In genomic region chr9:73067086-73067485, GRCm38 (mm10) we compare ENCODE assay signal across 10 mouse cellular contexts. TPM values are rescaled to one million over a fixed set of nuclear protein-coding genes. Genes with fewer than 3 reads are reported as not detected.
DNase-seq lines count a peak whose midpoint lies in the region; ATAC-seq and TF ChIP-seq lines count a peak whose summit lies in the region.
"Had no signal": no experiment of that assay in that cellular context is flagged by ENCODE, and none has a peak within 500 bp of the region (broad histone marks: within the 10 kb centered on the region; RNA-seq: fewer than 3 reads in every experiment).

No protein-coding gene starts in this region.

- no peaks in the 10 kb centered on the region for H3K36me3 ChIP-seq in kidney, adult 2 months (ENCODE audit: control insufficient read depth, insufficient read depth, low read length)
- no peaks in the 10 kb centered on the region for H3K36me3 ChIP-seq in embryonic facial prominence, embryonic 12.5 days
- no peaks in the 10 kb centered on the region for H3K36me3 ChIP-seq in limb, embryonic 11.5 days (ENCODE audit: control insufficient read depth, insufficient read depth, low read length)
- H3K36me3 ChIP-seq in neural tube, embryonic 11.5 days (ENCODE audit: control insufficient read depth, insufficient read depth, low read length): no peaks in the 10 kb centered on the region

- no peak overlapping the region for H3K9ac ChIP-seq in embryonic facial prominence, embryonic 12.5 days
- H3K9ac ChIP-seq in limb, embryonic 11.5 days (ENCODE audit: low read length): no peak overlapping the region
- no peak overlapping the region for H3K9ac ChIP-seq in neural tube, embryonic 11.5 days (ENCODE audit: low read length)

- H3K4me1 ChIP-seq in kidney, adult 2 months (ENCODE audit: control insufficient read depth, insufficient read depth, low read length): peaks cover 6% of the 10 kb centered on the region; the same call in 1 of the 2 replicates
- H3K4me1 ChIP-seq in embryonic facial prominence, embryonic 12.5 days: peaks cover 27% of the 10 kb centered on the region
- H3K4me1 ChIP-seq in limb, embryonic 11.5 days (ENCODE audit: control insufficient read depth, insufficient read depth, low read length): peaks cover 13% of the 10 kb centered on the region; the same call in 1 of the 2 replicates
- peaks cover 4% of the 10 kb centered on the region for H3K4me1 ChIP-seq in neural tube, embryonic 11.5 days (ENCODE audit: control insufficient read depth, insufficient read depth, low read length)

- DNase-seq in kidney, adult 2 months: peak; percentile 46
- no peak for DNase-seq in kidney, adult 18-20 months
- DNase-seq in limb, embryonic 11.5 days (ENCODE audit: low spot score): no peak
- peak; percentile 38 for DNase-seq in neural tube, embryonic 11.5 days (ENCODE audit: low spot score)
- no peak for DNase-seq in thymus, postnatal 0 days (ENCODE audit: low spot score)
- no peak for DNase-seq in cerebellum, adult 8-10 months
- no peak for DNase-seq in urinary bladder, postnatal 25 days (ENCODE audit: low spot score)

- H3K27ac ChIP-seq in kidney, adult 2 months (ENCODE audit: insufficient read depth, low read depth, low read length): no peak overlapping the region
- H3K27ac ChIP-seq in embryonic facial prominence, embryonic 12.5 days: peak overlapping the region; percentile 71; the same call in 1 of the 2 replicates
- H3K27ac ChIP-seq in limb, embryonic 11.5 days (replicated peaks; ENCODE audit: low read depth, low read length): 0 out of 2 replicates have a peak overlapping the region, but pooled peaks have one; percentile 47
- no peak overlapping the region for H3K27ac ChIP-seq in neural tube, embryonic 11.5 days (ENCODE audit: low read depth, low read length)

- WGBS in kidney, adult 2 months: 27% methylated on average over 10 of the region's 10 CpGs
- 20% methylated on average over 10 of the region's 10 CpGs for WGBS in embryonic facial prominence, embryonic 12.5 days
- 26% methylated on average over 10 of the region's 10 CpGs for WGBS in limb, embryonic 11.5 days
- WGBS in neural tube, embryonic 11.5 days: 25% methylated on average over 10 of the region's 10 CpGs

- peak; percentile 75; the same call in 1 of the 2 replicates for ATAC-seq in embryonic facial prominence, embryonic 12.5 days (ENCODE audit: insufficient number of reproducible peaks, insufficient read depth, low FRiP score, low TSS enrichment)
- peak; percentile 28; the same call in 1 of the 2 replicates for ATAC-seq in limb, embryonic 11.5 days (ENCODE audit: insufficient number of reproducible peaks, low FRiP score, low TSS enrichment, low read depth)
- ATAC-seq in neural tube, embryonic 11.5 days (ENCODE audit: insufficient read depth, low FRiP score, low TSS enrichment): no peak
- ATAC-seq: Patski had no signal

- no peaks in the 10 kb centered on the region for H3K27me3 ChIP-seq in kidney, adult 2 months (replicated peaks; ENCODE audit: control insufficient read depth, insufficient read depth, low read length)
- no peaks in the 10 kb centered on the region for H3K27me3 ChIP-seq in embryonic facial prominence, embryonic 12.5 days
- no peaks in the 10 kb centered on the region for H3K27me3 ChIP-seq in limb, embryonic 11.5 days (ENCODE audit: control insufficient read depth, insufficient read depth, low read length)
- no peaks in the 10 kb centered on the region for H3K27me3 ChIP-seq in neural tube, embryonic 11.5 days (ENCODE audit: control insufficient read depth, insufficient read depth, low read length)
- H3K27me3 ChIP-seq: Patski had no signal

- no peak for TF ChIP-seq CTCF in kidney, adult 2 months (conservative IDR thresholded peaks at IDR 0.05; ENCODE audit: insufficient read depth, insufficient read length, low read depth, low read length)

- H3K4me3 ChIP-seq in kidney, adult 2 months (ENCODE audit: insufficient read depth, low read depth, low read length): peak overlapping the region; percentile 3; the same call in 1 of the 2 replicates
- H3K4me3 ChIP-seq in embryonic facial prominence, embryonic 12.5 days: peak overlapping the region; percentile 12; the same call in 1 of the 2 replicates
- H3K4me3 ChIP-seq in limb, embryonic 11.5 days (ENCODE audit: low read depth, low read length): no peak overlapping the region
- H3K4me3 ChIP-seq in neural tube, embryonic 11.5 days (ENCODE audit: low read depth, low read length): no peak overlapping the region
- H3K4me3 ChIP-seq: erythroblast, embryonic 14.5 days had no signal

- no peak for TF ChIP-seq POLR2A in kidney, adult 2 months (IDR thresholded peaks at IDR 0.05; ENCODE audit: low read depth, low read length)

- H3K9me3 ChIP-seq in embryonic facial prominence, embryonic 12.5 days: no peaks in the 10 kb centered on the region
- H3K9me3 ChIP-seq in limb, embryonic 11.5 days (ENCODE audit: control insufficient read depth, low read length): no peaks in the 10 kb centered on the region
- H3K9me3 ChIP-seq in neural tube, embryonic 11.5 days (ENCODE audit: control insufficient read depth, low read length): no peaks in the 10 kb centered on the region

- H3K4me2 ChIP-seq in embryonic facial prominence, embryonic 12.5 days (replicated peaks): peak overlapping the region; percentile 33
- peak overlapping the region; percentile 36; the same call in 1 of the 2 replicates for H3K4me2 ChIP-seq in limb, embryonic 11.5 days (ENCODE audit: low read depth, severe bottlenecking)
- no peak overlapping the region for H3K4me2 ChIP-seq in neural tube, embryonic 11.5 days (ENCODE audit: low read depth)

RNA-seq across cellular contexts. Expression of gene Rab27a, which starts 22.4 kb away (rescaled TPM):
- 8.0 and 9.4 TPM in 2 replicates for polyA plus RNA-seq in kidney, adult 2 months (2012; rRNA removed)
- 6.8 and 8.9 TPM in 2 replicates for polyA plus RNA-seq in embryonic facial prominence, embryonic 12.5 days (2016; fragmentation: Nextera tagmentation; extraction: Ambion mirVana)
- 2.5 and 2.6 TPM in 2 replicates for polyA plus RNA-seq in limb, embryonic 11.5 days (2014; fragmentation: Nextera tagmentation; extraction: Ambion mirVana)
- polyA plus RNA-seq in neural tube, embryonic 11.5 days (2014; fragmentation: Nextera tagmentation; extraction: Ambion mirVana): 0.66 and 0.92 TPM in 2 replicates
- 41.8 and 43.9 TPM in 2 replicates for polyA plus RNA-seq in thymus, postnatal 0 days (2015; fragmentation: Nextera tagmentation; extraction: Ambion mirVana)

RNA-seq across cellular contexts. Expression of gene Pigb, which starts 26.9 kb away (rescaled TPM):
- 10.7 and 10.9 TPM in 2 replicates for polyA plus RNA-seq in kidney, adult 2 months (2012; rRNA removed)
- 13.5 and 14.7 TPM in 2 replicates for polyA plus RNA-seq in embryonic facial prominence, embryonic 12.5 days (2016; fragmentation: Nextera tagmentation; extraction: Ambion mirVana)
- 16.6 and 18.2 TPM in 2 replicates for polyA plus RNA-seq in limb, embryonic 11.5 days (2014; fragmentation: Nextera tagmentation; extraction: Ambion mirVana)
- polyA plus RNA-seq in neural tube, embryonic 11.5 days (2014; fragmentation: Nextera tagmentation; extraction: Ambion mirVana): 16.1 and 17.7 TPM in 2 replicates
- polyA plus RNA-seq in thymus, postnatal 0 days (2015; fragmentation: Nextera tagmentation; extraction: Ambion mirVana): 6.3 and 6.9 TPM in 2 replicates

RNA-seq across cellular contexts. Expression of gene Khdc3, which starts 34.5 kb away (rescaled TPM):
- 0.07 and 0.19 TPM in 2 replicates for polyA plus RNA-seq in kidney, adult 2 months (2012; rRNA removed)
- 0.20 TPM in 1 of 2 replicates, not detected in the other for polyA plus RNA-seq in embryonic facial prominence, embryonic 12.5 days (2016; fragmentation: Nextera tagmentation; extraction: Ambion mirVana)
- polyA plus RNA-seq in limb, embryonic 11.5 days (2014; fragmentation: Nextera tagmentation; extraction: Ambion mirVana): 0.37 TPM in 1 of 2 replicates, not detected in the other
- polyA plus RNA-seq in neural tube, embryonic 11.5 days (2014; fragmentation: Nextera tagmentation; extraction: Ambion mirVana): not detected in 2 replicates
- polyA plus RNA-seq in thymus, postnatal 0 days (2015; fragmentation: Nextera tagmentation; extraction: Ambion mirVana): 0.60 and 0.64 TPM in 2 replicates
- polyA plus RNA-seq: erythroblast, embryonic 14.5 days; Patski had no signal

RNA-seq across cellular contexts. Expression of gene Gm20509, which starts 35.2 kb away (rescaled TPM):
- polyA plus RNA-seq in kidney, adult 2 months (2012; rRNA removed): not detected in 2 replicates
- not detected in 2 replicates for polyA plus RNA-seq in embryonic facial prominence, embryonic 12.5 days (2016; fragmentation: Nextera tagmentation; extraction: Ambion mirVana)
- polyA plus RNA-seq in limb, embryonic 11.5 days (2014; fragmentation: Nextera tagmentation; extraction: Ambion mirVana): not detected in 2 replicates
- not detected in 2 replicates for polyA plus RNA-seq in neural tube, embryonic 11.5 days (2014; fragmentation: Nextera tagmentation; extraction: Ambion mirVana)
- polyA plus RNA-seq in thymus, postnatal 0 days (2015; fragmentation: Nextera tagmentation; extraction: Ambion mirVana): not detected in 2 replicates
- polyA plus RNA-seq: erythroblast, embryonic 14.5 days; Patski had no signal

RNA-seq across cellular contexts. Expression of gene Rsl24d1, which starts 46.1 kb away (rescaled TPM):
- polyA plus RNA-seq in kidney, adult 2 months (2012; rRNA removed): 17.7 and 24.5 TPM in 2 replicates
- polyA plus RNA-seq in embryonic facial prominence, embryonic 12.5 days (2016; fragmentation: Nextera tagmentation; extraction: Ambion mirVana): 140 and 143 TPM in 2 replicates
- 168 and 180 TPM in 2 replicates for polyA plus RNA-seq in limb, embryonic 11.5 days (2014; fragmentation: Nextera tagmentation; extraction: Ambion mirVana)
- polyA plus RNA-seq in neural tube, embryonic 11.5 days (2014; fragmentation: Nextera tagmentation; extraction: Ambion mirVana): 145 and 156 TPM in 2 replicates
- polyA plus RNA-seq in thymus, postnatal 0 days (2015; fragmentation: Nextera tagmentation; extraction: Ambion mirVana): 159 and 161 TPM in 2 replicates

Comparison
In these comparisons a context has a peak if more than half of its experiments do, and no peak if none do; other contexts are left out.
1. DNase-seq: peak in kidney, adult 2 months (single experiment) and neural tube, embryonic 11.5 days (single experiment); none in kidney, adult 18-20 months (single experiment), limb, embryonic 11.5 days (single experiment), thymus, postnatal 0 days (single experiment), cerebellum, adult 8-10 months (single experiment) and urinary bladder, postnatal 25 days (single experiment).
2. H3K27ac ChIP-seq: peak in embryonic facial prominence, embryonic 12.5 days (single experiment) and limb, embryonic 11.5 days (single experiment); none in kidney, adult 2 months (single experiment) and neural tube, embryonic 11.5 days (single experiment).
3. H3K4me3 ChIP-seq: peak in kidney, adult 2 months (single experiment) and embryonic facial prominence, embryonic 12.5 days (single experiment); none in limb, embryonic 11.5 days (single experiment) and neural tube, embryonic 11.5 days (single experiment).